Comparison of ENCODE assay signal across 23 mouse cellular contexts in the genomic region with DNA sequence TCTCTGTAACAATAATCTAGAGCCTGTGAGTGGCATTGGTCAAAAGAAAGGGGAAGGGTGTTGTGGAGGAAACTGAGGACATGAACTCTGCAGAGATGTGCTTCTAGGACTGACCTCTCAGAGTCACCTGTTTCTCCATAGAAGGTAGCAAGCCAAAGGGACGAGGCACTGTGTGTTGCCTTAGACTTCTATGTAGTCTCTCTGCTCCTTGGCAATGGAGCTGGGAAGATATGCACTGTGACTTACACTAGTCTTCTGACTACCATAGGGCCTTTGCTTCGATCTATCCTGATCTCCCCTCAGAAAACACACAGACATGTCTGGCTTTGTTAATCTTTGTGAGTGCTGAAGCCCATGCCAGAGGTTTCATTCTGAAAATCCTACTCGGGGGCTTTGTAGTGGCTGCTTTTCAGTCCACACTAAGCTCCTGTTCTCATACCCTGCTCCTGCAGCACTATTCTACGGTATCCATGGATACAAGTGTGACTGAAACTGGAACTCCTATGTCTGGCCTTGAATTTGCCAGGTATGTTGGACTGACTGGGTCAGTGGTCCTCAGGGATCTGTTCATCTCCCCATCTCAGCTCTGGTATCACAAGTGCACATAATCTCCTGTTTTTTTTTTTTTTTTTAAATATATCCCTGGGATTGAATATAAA.
"Had no signal": no experiment of that assay in that cellular context is flagged by ENCODE, and none has a peak within 500 bp of the region (broad histone marks: within the 10 kb centered on the region; RNA-seq: fewer than 3 reads in every experiment).

No protein-coding gene starts in this region.

- ATAC-seq: intestine, postnatal 0 days; liver, embryonic 12.5 days had no signal

- DNase-seq: kidney, adult 2 months; kidney, postnatal 25 days; layer of hippocampus, adult 9-11 months; liver; lung, adult 18-20 months; lung, postnatal 10 days; lung, postnatal 36 days; retina, postnatal 1 day; right cerebral cortex, postnatal 25 days; spleen, adult 18-20 months; thymus, postnatal 25 days had no signal

- H3K9ac ChIP-seq: limb, embryonic 13.5 days; liver, embryonic 12.5 days; liver, embryonic 15.5 days; lung, embryonic 15.5 days; neural tube, embryonic 13.5 days; stomach, embryonic 15.5 days had no signal

- H3K36me3 ChIP-seq: limb, embryonic 10.5 days; limb, embryonic 13.5 days; liver, embryonic 12.5 days; liver, embryonic 15.5 days; lung, embryonic 15.5 days; neural tube, embryonic 13.5 days; stomach, embryonic 15.5 days had no signal

- H3K4me2 ChIP-seq: limb, embryonic 13.5 days; liver, embryonic 12.5 days; liver, embryonic 15.5 days; lung, embryonic 15.5 days; neural tube, embryonic 13.5 days; stomach, embryonic 15.5 days had no signal

- H3K9me3 ChIP-seq: limb, embryonic 10.5 days; limb, embryonic 13.5 days; liver, embryonic 12.5 days; liver, embryonic 15.5 days; lung, embryonic 15.5 days; megakaryocyte, embryonic 14.5 days; neural tube, embryonic 13.5 days; stomach, embryonic 15.5 days had no signal

- H3K27ac ChIP-seq: kidney, postnatal 0 days; layer of hippocampus, adult 2 months; limb, embryonic 10.5 days; limb, embryonic 13.5 days; liver, embryonic 12.5 days; liver, embryonic 15.5 days; lung, embryonic 15.5 days; neural tube, embryonic 13.5 days; stomach, embryonic 15.5 days had no signal

- H3K4me1 ChIP-seq: limb, embryonic 10.5 days; limb, embryonic 13.5 days; liver, embryonic 12.5 days; liver, embryonic 15.5 days; lung, embryonic 15.5 days; megakaryocyte, embryonic 14.5 days; neural tube, embryonic 13.5 days; stomach, embryonic 15.5 days had no signal

- H3K4me3 ChIP-seq: layer of hippocampus, adult 2 months; limb, embryonic 10.5 days; limb, embryonic 13.5 days; liver, embryonic 12.5 days; liver, embryonic 15.5 days; lung, embryonic 15.5 days; megakaryocyte, embryonic 14.5 days; myocyte; neural tube, embryonic 13.5 days; stomach, embryonic 15.5 days had no signal

- H3K27me3 ChIP-seq: limb, embryonic 13.5 days; liver, embryonic 12.5 days; liver, embryonic 15.5 days; lung, embryonic 15.5 days; megakaryocyte, embryonic 14.5 days; neural tube, embryonic 13.5 days; stomach, embryonic 15.5 days had no signal
